Mouse (Mus musculus) neural tube, embryonic 13.5 days (tissue): ENCODE measurements around the gene Crim1. TPM values are rescaled to one million over a fixed set of nuclear protein-coding genes. Genes with fewer than 3 reads are reported as not detected.

Source experiments
- ATAC-seq: fragments of 200-750 bp; cut with Nextera tagmentation; 2 replicates; pipeline ENCODE4 v1.8.0; 2017; ENCODE audit warnings: low read depth, mild to moderate bottlenecking, moderate TSS enrichment, moderate library complexity
- H3K27ac ChIP-seq: fragments of 300-500 bp; sonication (generic); replicated peaks from 2 replicates; pipeline ENCODE4 v1.5.1; 2015; ENCODE audit warnings: moderate library complexity, mild to moderate bottlenecking, inconsistent platforms
- H3K27me3 ChIP-seq: fragments of 300-500 bp; sonication (generic); 2 replicates; pipeline ENCODE4 v1.6.1; 2015; ENCODE audit warnings: mild to moderate bottlenecking, inconsistent platforms
- H3K36me3 ChIP-seq: fragments of 300-500 bp; sonication (generic); 2 replicates; pipeline ENCODE4 v1.6.1; 2015; ENCODE audit warnings: mild to moderate bottlenecking, inconsistent platforms
- H3K4me1 ChIP-seq: fragments of 300-500 bp; sonication (generic); replicated peaks from 2 replicates; pipeline ENCODE4 v1.6.1; 2015; ENCODE audit warnings: inconsistent platforms
- H3K4me2 ChIP-seq: fragments of 300-500 bp; sonication (generic); 2 replicates; pipeline ENCODE4 v1.6.1; 2015; ENCODE audit warnings: inconsistent platforms, mild to moderate bottlenecking, moderate library complexity
- H3K4me3 ChIP-seq: fragments of 300-500 bp; sonication (generic); 2 replicates; pipeline ENCODE4 v1.5.1; 2015; ENCODE audit warnings: mild to moderate bottlenecking, inconsistent platforms
- H3K9ac ChIP-seq: fragments of 300-500 bp; sonication (generic); 2 replicates; pipeline ENCODE4 v1.6.1; 2015; ENCODE audit warnings: moderate library complexity, mild to moderate bottlenecking, inconsistent platforms
- H3K9me3 ChIP-seq: fragments of 300-500 bp; sonication (generic); 2 replicates; pipeline ENCODE4 v1.6.1; 2016; ENCODE audit warnings: inconsistent platforms
- WGBS: fragments of 180-500 bp; shearing (Covaris S2); methylation state at CpG from one replicate; pipeline ENCODE4 v1.1.7; 2015; 5-methylcytosine and 5-hydroxymethylcytosine counted together
- polyA plus RNA-seq: library from polyadenylated mRNA; unstranded; fragments of >200 nt; fragmentation: Nextera tagmentation; extraction: Ambion mirVana; gene quantifications from 2 replicates; pipeline ENCODE4 v1.2.1, GENCODE M21; 2015

The Crim1 gene
- polyA plus RNA-seq, result 12.4 and 13.1 TPM in 2 replicates

DNA sequence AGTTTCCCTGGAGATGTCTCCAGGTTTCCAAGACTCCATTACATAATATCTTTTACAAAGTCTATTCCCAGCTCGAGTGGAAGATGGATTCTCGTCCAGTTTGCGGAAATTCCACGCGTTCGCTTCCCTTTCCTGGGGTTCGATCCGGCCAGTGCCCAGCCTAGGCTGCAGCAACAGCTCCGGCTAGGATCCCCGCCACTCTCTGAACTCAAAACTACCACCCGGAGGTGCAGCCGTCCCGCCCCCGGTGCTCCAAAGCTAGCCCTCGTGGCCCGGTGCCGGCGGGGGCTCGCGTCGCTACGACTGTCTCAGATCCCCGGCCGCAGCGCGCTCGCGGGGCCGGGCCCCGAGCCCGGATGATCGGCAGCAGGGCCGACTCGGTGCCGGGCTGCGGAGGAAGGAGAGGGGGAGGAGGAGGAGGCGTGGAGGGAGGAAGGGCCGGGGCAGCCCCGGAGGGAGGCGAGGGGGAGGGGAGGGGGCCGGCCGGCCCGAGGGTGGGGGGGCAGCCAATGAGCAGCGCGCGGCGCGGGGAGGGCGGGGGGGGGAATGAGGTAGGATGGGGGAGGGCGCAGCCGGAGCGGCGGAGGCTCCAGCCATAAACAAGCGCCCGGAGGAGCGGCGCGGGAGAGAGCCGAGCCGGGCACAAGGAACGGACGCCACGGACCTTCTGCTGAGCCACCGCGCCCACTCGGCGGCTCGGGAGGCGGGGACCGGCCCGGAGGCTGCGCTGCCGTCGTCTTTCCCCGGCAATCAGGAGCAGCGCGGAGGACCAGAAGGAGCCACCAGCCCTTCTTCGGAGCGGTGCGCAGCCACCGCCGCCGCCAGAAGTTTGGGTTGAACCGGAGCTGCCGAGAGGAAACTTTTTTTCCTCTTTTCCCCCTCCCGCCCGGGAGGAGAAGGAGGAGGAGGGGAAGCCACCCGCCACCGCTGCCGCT lies at the start of gene Crim1:
Crim1 (plus strand) TSS at position 623 of the 935 bp plus-strand sequence.
- no peaks in the 10 kb centered on the region for H3K9me3 ChIP-seq
- peak within 1 kb of the TSS; percentile 95 for H3K4me2 ChIP-seq
- no peaks in the 10 kb centered on the region for H3K36me3 ChIP-seq
- H3K4me1 ChIP-seq, result peaks cover 49% of the 10 kb centered on the region
- peak within 1 kb of the TSS; percentile 92 for H3K4me3 ChIP-seq
- peaks cover 4% of the 10 kb centered on the region; the same call in 1 of the 2 replicates for H3K27me3 ChIP-seq
- peak within 1 kb of the TSS; percentile 91 for H3K9ac ChIP-seq
- H3K27ac ChIP-seq, result peak within 1 kb of the TSS; percentile 95
- ATAC-seq, result peak; percentile 82
- WGBS, result under 1% methylated on average over 68 of the region's 90 CpGs

DNA sequence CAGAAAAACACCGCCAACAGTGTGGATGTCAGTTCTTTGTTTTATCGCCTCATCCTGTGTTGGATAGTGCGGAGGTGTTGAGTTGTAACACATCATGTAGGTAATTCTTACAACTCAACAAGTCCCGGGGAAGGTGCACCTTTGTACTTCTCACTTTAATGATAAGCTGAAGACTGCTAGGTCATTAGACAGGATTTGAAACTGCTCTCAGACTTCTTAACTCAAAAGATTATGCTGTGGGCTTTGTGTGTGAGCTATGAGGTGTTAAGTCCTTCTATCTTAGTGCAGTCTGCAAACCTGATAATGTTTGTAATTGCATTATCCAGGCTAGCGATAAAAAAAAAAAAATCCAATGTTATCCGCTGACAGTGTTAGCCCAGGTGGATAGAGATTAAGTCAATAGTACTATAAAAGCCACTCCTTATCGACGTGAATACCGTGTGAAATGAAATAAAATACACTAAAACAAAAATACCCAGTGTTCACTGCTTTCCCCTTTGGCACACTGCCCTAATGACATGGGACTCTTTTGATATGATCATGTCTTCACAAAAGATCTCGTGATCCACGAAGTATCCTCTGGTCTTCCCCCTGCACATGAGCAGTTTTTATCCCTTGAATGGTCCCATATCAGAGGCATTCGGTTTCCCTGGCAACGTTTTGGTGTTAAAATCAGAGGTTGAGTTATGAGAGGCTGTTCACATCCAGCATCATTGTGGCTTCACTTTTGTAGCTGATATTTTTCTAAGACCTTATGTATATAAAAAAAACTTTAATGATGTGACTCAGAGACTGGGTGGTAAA lies 48.4 kb upstream of the Crim1 start:
- H3K4me2 ChIP-seq, result no peak overlapping the region
- H3K9me3 ChIP-seq, result no peaks in the 10 kb centered on the region
- no peaks in the 10 kb centered on the region for H3K27me3 ChIP-seq
- H3K4me1 ChIP-seq, result no peaks in the 10 kb centered on the region
- H3K27ac ChIP-seq, result no peak overlapping the region
- WGBS, result 83% methylated on average over 13 of the region's 13 CpGs
- H3K4me3 ChIP-seq, result no peak overlapping the region
- H3K9ac ChIP-seq, result no peak overlapping the region
- no peak for ATAC-seq
- H3K36me3 ChIP-seq, result no peaks in the 10 kb centered on the region

DNA sequence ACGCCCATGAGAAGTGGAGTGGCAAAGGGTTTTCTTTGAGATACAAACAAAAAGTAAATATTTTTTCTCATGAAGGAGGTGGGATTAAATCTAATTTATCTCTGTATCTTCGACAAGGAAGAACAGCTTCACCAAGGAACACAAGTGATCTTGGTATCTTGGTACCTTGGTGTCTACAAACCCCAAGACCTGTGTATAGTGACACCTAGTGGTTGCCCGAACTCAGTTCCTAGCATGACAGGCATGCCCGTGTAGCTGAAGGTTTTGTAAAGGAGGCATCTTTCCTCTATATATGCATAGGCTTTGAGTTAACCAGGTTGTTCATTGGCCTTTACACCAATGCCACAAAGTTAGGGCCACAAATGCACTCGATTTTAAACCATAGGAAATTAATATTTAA lies 36.8 kb upstream of the Crim1 start:
- Histone ChIP-seq H3K9ac (no peak overlapping the region), H3K27me3 (no peaks in the 10 kb centered on the region), H3K4me1 (no peaks in the 10 kb centered on the region), H3K4me3 (no peak overlapping the region), H3K27ac (no peak overlapping the region), H3K4me2 (no peak overlapping the region), H3K9me3 (no peaks in the 10 kb centered on the region), H3K36me3 (no peaks in the 10 kb centered on the region)
- WGBS, result 31% methylated on average over 5 of the region's 5 CpGs
- no peak for ATAC-seq

DNA sequence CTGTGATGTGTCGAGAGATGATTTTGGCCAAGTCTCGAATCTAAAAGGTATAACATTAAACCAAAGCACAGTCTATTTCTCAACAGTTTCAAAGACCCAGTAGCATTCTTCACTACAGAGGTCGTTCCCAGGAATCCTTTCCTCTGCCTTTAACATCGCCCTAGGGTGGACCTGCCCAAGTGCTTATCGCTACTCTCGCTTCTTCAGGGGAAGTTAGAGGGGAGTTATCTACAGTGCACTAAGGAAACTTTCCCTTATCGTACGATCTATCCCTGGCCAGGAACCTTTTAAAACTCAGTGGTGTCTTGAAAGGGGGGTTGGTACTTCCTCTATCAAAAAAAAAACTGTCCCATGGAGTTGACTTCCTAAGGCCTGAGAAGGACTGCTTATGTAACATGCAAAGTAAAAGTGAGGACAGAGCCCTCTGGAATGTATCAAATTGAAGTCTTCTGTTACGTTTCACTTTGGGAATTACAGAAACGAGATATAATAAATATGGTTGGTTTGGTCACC lies 36.3 kb upstream of the Crim1 start:
- Histone ChIP-seq H3K4me2 (no peak overlapping the region), H3K27ac (no peak overlapping the region), H3K4me3 (no peak overlapping the region), H3K4me1 (no peaks in the 10 kb centered on the region), H3K9me3 (no peaks in the 10 kb centered on the region), H3K27me3 (no peaks in the 10 kb centered on the region), H3K9ac (no peak overlapping the region), H3K36me3 (no peaks in the 10 kb centered on the region)
- 84% methylated on average over 10 of the region's 10 CpGs for WGBS
- ATAC-seq, result no peak

GRCm38 (mm10) chr17:78165855-78166254 lies 34.2 kb upstream of the Crim1 start:
- no peak overlapping the region for H3K27ac ChIP-seq
- no peak for ATAC-seq

DNA sequence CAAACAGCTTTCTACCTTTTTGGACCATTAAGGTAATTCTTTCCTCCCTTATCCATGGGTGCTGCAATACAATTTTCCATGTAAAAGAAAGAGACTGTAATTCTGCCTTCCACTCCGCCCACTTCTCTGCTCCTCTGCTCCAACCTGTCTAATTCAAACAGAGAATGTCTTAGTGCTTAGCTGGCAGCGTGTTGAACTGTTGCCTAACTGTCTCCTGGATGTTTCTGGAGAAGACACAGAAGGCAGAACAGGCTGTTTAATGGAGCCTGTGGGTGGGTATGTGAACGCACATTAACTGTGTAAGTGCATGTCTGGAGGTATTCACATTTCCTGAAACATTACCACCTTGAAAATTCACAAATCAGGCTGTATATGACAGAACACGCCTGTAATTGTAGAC lies 33.5 kb upstream of the Crim1 start:
- Histone ChIP-seq H3K4me2 (no peak overlapping the region), H3K9ac (no peak overlapping the region), H3K27ac (no peak overlapping the region), H3K4me3 (no peak overlapping the region), H3K27me3 (no peaks in the 10 kb centered on the region), H3K9me3 (no peaks in the 10 kb centered on the region), H3K36me3 (no peaks in the 10 kb centered on the region), H3K4me1 (no peaks in the 10 kb centered on the region)
- WGBS, result 83% methylated on average over 4 of the region's 4 CpGs
- ATAC-seq, result no peak

More at GRCm38 (mm10) chr17:78165855-78166254, 34.2 kb upstream of the Crim1 start:
- Histone ChIP-seq H3K4me2 (no peak overlapping the region), H3K4me1 (no peaks in the 10 kb centered on the region), H3K4me3 (no peak overlapping the region), H3K9me3 (no peaks in the 10 kb centered on the region), H3K27me3 (no peaks in the 10 kb centered on the region), H3K36me3 (no peaks in the 10 kb centered on the region), H3K9ac (no peak overlapping the region)

- H3K4me3 ChIP-seq, result no peak overlapping the region
- no peaks in the 10 kb centered on the region for H3K36me3 ChIP-seq
- WGBS, result 80% methylated on average over 2 of the region's 2 CpGs
- no peak overlapping the region for H3K27ac ChIP-seq
- no peak overlapping the region for H3K9ac ChIP-seq
- no peak for ATAC-seq
- H3K4me1 ChIP-seq, result no peaks in the 10 kb centered on the region
- no peaks in the 10 kb centered on the region for H3K9me3 ChIP-seq
- H3K4me2 ChIP-seq, result no peak overlapping the region
- no peaks in the 10 kb centered on the region for H3K27me3 ChIP-seq
Observed at GRCm38 (mm10) chr17:78172371-78172770, 27.7 kb upstream of the Crim1 start.

DNA sequence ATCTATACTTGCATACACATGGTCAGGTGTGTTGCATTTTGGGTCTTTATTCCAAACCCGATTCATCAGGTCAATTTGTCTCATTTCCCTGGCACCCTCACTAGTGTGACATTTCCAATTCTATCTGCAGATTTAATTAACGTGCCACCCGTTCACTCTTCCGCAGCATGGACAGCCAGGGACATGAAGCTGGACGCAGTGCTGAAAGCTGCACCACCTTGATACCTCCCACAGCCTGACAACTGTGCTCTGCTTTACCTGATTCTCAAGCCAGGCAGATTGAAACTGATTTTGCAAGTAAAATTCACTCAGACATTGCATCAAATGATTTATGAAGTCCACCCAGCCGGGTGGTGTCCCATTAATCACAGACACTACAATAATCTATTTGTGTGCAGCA lies 19.3 kb upstream of the Crim1 start:
- peaks cover 7% of the 10 kb centered on the region; the same call in 1 of the 2 replicates for H3K4me1 ChIP-seq
- H3K4me2 ChIP-seq, result 0 out of 2 replicates have a peak overlapping the region, but pooled peaks have one; percentile 3
- H3K4me3 ChIP-seq, result no peak overlapping the region
- H3K9ac ChIP-seq, result no peak overlapping the region
- ATAC-seq, result no peak
- no peaks in the 10 kb centered on the region for H3K27me3 ChIP-seq
- no peaks in the 10 kb centered on the region for H3K9me3 ChIP-seq
- no peaks in the 10 kb centered on the region for H3K36me3 ChIP-seq
- H3K27ac ChIP-seq, result no peak overlapping the region
- 62% methylated on average over 6 of the region's 6 CpGs for WGBS

GRCm38 (mm10) chr17:78196184-78196583 lies 3.9 kb upstream of the Crim1 start:
- WGBS, result 93% methylated on average over 5 of the region's 5 CpGs
- no peaks in the 10 kb centered on the region for H3K9me3 ChIP-seq
- no peak overlapping the region for H3K4me3 ChIP-seq
- H3K4me2 ChIP-seq, result no peak overlapping the region
- no peak overlapping the region for H3K9ac ChIP-seq
- no peaks in the 10 kb centered on the region for H3K36me3 ChIP-seq
- H3K27me3 ChIP-seq, result peaks cover 4% of the 10 kb centered on the region; the same call in 1 of the 2 replicates
- H3K27ac ChIP-seq, result no peak overlapping the region
- ATAC-seq, result no peak
- peaks cover 14% of the 10 kb centered on the region for H3K4me1 ChIP-seq

DNA sequence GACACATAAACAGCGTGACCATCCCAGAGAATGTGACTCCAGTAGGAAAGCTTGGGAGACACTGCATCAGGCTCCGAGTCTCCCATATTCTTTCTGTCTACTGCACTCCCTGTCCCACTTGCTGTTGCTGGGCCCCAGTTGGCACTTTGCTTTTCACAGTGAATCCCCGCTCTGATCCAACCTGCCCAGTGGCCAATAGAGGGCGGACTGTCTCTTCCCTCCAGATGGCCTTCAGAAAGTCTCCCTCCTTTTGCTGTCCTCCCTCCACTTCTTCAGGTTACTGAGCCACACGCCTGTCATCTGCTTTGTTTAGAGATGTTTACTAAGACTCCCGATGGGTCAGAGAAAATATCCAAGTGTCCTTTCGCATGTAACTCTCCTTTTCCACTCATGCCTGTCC lies 2.9 kb upstream of the Crim1 start:
- H3K9ac ChIP-seq, result no peak overlapping the region
- peaks cover 4% of the 10 kb centered on the region; the same call in 1 of the 2 replicates for H3K27me3 ChIP-seq
- 27% methylated on average over 7 of the region's 7 CpGs for WGBS
- H3K27ac ChIP-seq, result no peak overlapping the region
- ATAC-seq, result no peak
- H3K36me3 ChIP-seq, result no peaks in the 10 kb centered on the region
- no peak overlapping the region for H3K4me3 ChIP-seq
- H3K4me1 ChIP-seq, result peaks cover 22% of the 10 kb centered on the region
- no peak overlapping the region for H3K4me2 ChIP-seq
- no peaks in the 10 kb centered on the region for H3K9me3 ChIP-seq

- Histone ChIP-seq H3K9me3 (no peaks in the 10 kb centered on the region), H3K4me3 (no peak overlapping the region), H3K36me3 (no peaks in the 10 kb centered on the region), H3K4me2 (no peak overlapping the region), H3K4me1 (peaks cover 33% of the 10 kb centered on the region), H3K27ac (no peak overlapping the region), H3K27me3 (peaks cover 4% of the 10 kb centered on the region; the same call in 1 of the 2 replicates), H3K9ac (no peak overlapping the region)
- no peak for ATAC-seq
- WGBS, result 69% methylated on average over 4 of the region's 4 CpGs
Observed at GRCm38 (mm10) chr17:78198140-78198539, 1.9 kb upstream of the Crim1 start.

GRCm38 (mm10) chr17:78198820-78199219 lies 1.2 kb upstream of the Crim1 start:
- Histone ChIP-seq H3K36me3 (no peaks in the 10 kb centered on the region), H3K4me3 (peak overlapping the region; percentile 92), H3K9me3 (no peaks in the 10 kb centered on the region), H3K27ac (peak overlapping the region; percentile 95), H3K4me1 (peaks cover 39% of the 10 kb centered on the region), H3K27me3 (peaks cover 4% of the 10 kb centered on the region; the same call in 1 of the 2 replicates), H3K4me2 (peak overlapping the region; percentile 95), H3K9ac (peak overlapping the region; percentile 91)
- 8% methylated on average over 4 of the region's 4 CpGs for WGBS
- no peak for ATAC-seq
